Mouse (Mus musculus): Measurements from ENCODE around the gene Stxbp4. TPM values are rescaled to one million over a fixed set of nuclear protein-coding genes. Genes with fewer than 3 reads are reported as not detected.

Gene Stxbp4
- polyA plus RNA-seq, 1 experiment from 2014 or later, result 1.9 TPM

DNA sequence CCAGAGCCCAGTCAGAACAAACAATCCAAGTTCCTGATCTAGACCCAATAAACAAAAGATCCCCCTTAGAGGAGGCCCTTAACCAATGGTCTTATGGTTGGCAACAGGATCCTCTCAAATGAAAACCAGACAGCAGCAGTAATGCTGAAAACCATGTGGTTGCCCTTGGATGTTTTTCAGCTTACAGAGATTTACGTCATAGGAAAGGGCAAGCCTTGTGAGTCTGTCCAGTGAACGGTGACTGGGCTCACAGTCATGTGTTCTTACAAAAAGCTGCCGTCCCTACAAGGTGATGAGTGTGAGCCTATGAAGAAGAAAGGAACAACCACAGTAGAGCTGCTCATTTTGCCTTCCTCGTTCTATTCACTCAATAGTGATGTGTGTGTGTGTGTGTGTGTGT is 22.8 kb upstream of the Stxbp4 start:
- TF ChIP-seq CTCF (IDR thresholded peaks at IDR 0.05; ENCODE audit: low read depth), result no peak
- no peak for TF ChIP-seq EP300 (IDR thresholded peaks at IDR 0.05; ENCODE audit: low read depth)
- H3K27me3 ChIP-seq (ENCODE audit: insufficient read depth, low read length), result no peaks in the 10 kb centered on the region
- no peak overlapping the region for H3K4me3 ChIP-seq (ENCODE audit: low read depth, low read length)
- H3K4me1 ChIP-seq (ENCODE audit: insufficient read depth), result peaks cover 30% of the 10 kb centered on the region
- ATAC-seq (no peak), DNase-seq (no peak)
- H3K4me2 ChIP-seq (ENCODE audit: low read depth, low read length), result no peak overlapping the region
- H3K9me3 ChIP-seq (ENCODE audit: low read length), result peaks cover 2% of the 10 kb centered on the region; the same call in 1 of the 2 replicates
- peaks cover 40% of the 10 kb centered on the region for H3K36me3 ChIP-seq (replicated peaks; ENCODE audit: insufficient read depth, low read length)
- 85% methylated on average over 4 of the region's 4 CpGs for WGBS (ENCODE audit: insufficient replicate concordance)
- no peak overlapping the region for H3K9ac ChIP-seq (replicated peaks)
- H3K27ac ChIP-seq (ENCODE audit: low read depth), result no peak overlapping the region

GRCm38 (mm10) chr11:90657527-90657926 is 19.6 kb upstream of the Stxbp4 start:
- DNase-seq (no peak), ATAC-seq (no peak)
- Histone ChIP-seq H3K27me3 (ENCODE audit: insufficient read depth, low read length) (no peaks in the 10 kb centered on the region), H3K36me3 (replicated peaks; ENCODE audit: insufficient read depth, low read length) (peaks cover 53% of the 10 kb centered on the region), H3K4me3 (ENCODE audit: low read depth, low read length) (no peak overlapping the region), H3K9ac (replicated peaks) (no peak overlapping the region), H3K27ac (ENCODE audit: low read depth) (no peak overlapping the region), H3K4me1 (ENCODE audit: insufficient read depth) (peaks cover 2% of the 10 kb centered on the region; the same call in 1 of the 2 replicates), H3K4me2 (ENCODE audit: low read depth, low read length) (no peak overlapping the region), H3K9me3 (ENCODE audit: low read length) (peaks cover 3% of the 10 kb centered on the region; the same call in 1 of the 2 replicates)
- TF ChIP-seq EP300 (IDR thresholded peaks at IDR 0.05; ENCODE audit: low read depth) (no peak), CTCF (IDR thresholded peaks at IDR 0.05; ENCODE audit: low read depth) (no peak)
- WGBS (ENCODE audit: insufficient replicate concordance), result 84% methylated on average over 12 of the region's 12 CpGs

GRCm38 (mm10) chr11:90652603-90653002 is 14.7 kb upstream of the Stxbp4 start:
- no peak for ATAC-seq
- Histone ChIP-seq H3K9ac (replicated peaks) (no peak overlapping the region), H3K9me3 (ENCODE audit: low read length) (peaks cover 3% of the 10 kb centered on the region; the same call in 1 of the 2 replicates), H3K4me3 (ENCODE audit: low read depth, low read length) (no peak overlapping the region), H3K27ac (ENCODE audit: low read depth) (no peak overlapping the region), H3K36me3 (replicated peaks; ENCODE audit: insufficient read depth, low read length) (peaks cover 68% of the 10 kb centered on the region), H3K4me1 (ENCODE audit: insufficient read depth) (no peaks in the 10 kb centered on the region), H3K4me2 (ENCODE audit: low read depth, low read length) (no peak overlapping the region), H3K27me3 (ENCODE audit: insufficient read depth, low read length) (no peaks in the 10 kb centered on the region)
- 90% methylated on average over 4 of the region's 4 CpGs for WGBS (ENCODE audit: insufficient replicate concordance)
- no peak for TF ChIP-seq EP300 (IDR thresholded peaks at IDR 0.05; ENCODE audit: low read depth)
- DNase-seq, result no peak

DNA sequence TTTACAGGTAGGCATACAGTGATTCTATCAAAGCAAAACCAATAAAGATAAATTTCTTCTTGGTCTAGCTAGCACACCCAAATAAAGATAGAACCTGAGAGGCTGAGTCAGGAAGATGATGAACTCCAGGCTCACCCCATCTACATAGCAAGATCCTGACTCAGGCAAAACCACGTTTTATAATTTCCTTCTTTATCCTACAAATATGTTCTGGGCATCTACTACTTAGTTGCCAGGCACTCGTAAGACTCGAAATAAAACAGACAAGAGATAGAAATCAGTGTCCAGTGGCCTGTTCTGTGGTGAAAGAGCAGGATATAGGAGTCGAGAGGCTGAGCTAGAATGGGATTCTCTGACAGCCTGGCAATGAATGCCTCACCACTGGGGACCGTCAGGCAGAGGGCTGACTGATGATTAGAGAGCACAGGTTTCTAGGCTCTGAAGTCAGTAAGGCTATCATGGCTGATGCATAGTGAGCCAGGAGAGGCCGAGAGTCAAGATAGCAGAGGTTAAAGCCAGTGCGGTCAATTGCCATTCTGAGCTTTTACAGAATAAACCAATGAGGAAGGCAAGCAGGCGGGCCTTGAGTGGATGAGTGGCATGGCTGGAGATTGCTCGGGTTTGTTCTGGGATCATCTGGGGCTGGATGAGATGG is 12.5 kb upstream of the Stxbp4 start:
- no peak overlapping the region for H3K27ac ChIP-seq (ENCODE audit: low read depth)
- H3K4me3 ChIP-seq (ENCODE audit: low read depth, low read length), result no peak overlapping the region
- peaks cover 69% of the 10 kb centered on the region for H3K36me3 ChIP-seq (replicated peaks; ENCODE audit: insufficient read depth, low read length)
- 79% methylated on average over 9 of the region's 9 CpGs for WGBS (ENCODE audit: insufficient replicate concordance)
- ATAC-seq (no peak), DNase-seq (no peak)
- TF ChIP-seq EP300 (IDR thresholded peaks at IDR 0.05; ENCODE audit: low read depth) (no peak), CTCF (IDR thresholded peaks at IDR 0.05; ENCODE audit: low read depth) (no peak)
- H3K9ac ChIP-seq (replicated peaks), result no peak overlapping the region
- H3K9me3 ChIP-seq (ENCODE audit: low read length), result no peaks in the 10 kb centered on the region
- H3K4me2 ChIP-seq (ENCODE audit: low read depth, low read length), result no peak overlapping the region
- no peaks in the 10 kb centered on the region for H3K27me3 ChIP-seq (ENCODE audit: insufficient read depth, low read length)
- H3K4me1 ChIP-seq (ENCODE audit: insufficient read depth), result no peaks in the 10 kb centered on the region

DNA sequence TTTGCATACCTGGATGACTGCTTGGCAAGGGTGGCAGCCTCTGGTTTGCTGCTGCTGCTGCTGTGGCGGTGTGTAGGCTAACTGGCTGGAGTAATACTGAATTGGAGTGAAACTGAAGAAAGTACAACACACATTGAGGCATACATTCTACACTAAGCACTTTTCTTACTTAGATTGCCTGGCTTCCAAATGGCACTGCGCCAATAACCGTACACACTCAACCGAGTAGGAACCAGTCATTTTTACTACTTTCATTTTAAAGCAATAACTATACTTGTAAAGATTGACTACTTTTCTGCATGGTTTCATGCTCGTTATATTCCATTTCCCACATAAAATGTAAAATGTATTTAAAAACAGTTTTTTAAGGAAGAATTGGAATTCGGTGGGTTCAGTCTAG is 11.9 kb upstream of the Stxbp4 start:
- H3K9ac ChIP-seq (replicated peaks), result no peak overlapping the region

GRCm38 (mm10) chr11:90638312-90638830 is 487 bp upstream of the Stxbp4 start:
- no peaks in the 10 kb centered on the region for H3K27me3 ChIP-seq (ENCODE audit: insufficient read depth, low read length)
- peak overlapping the region; percentile 99 for H3K9ac ChIP-seq (replicated peaks)
- H3K27ac ChIP-seq (ENCODE audit: low read depth), result peak overlapping the region; percentile 94
- H3K4me1 ChIP-seq (ENCODE audit: insufficient read depth), result peaks cover 14% of the 10 kb centered on the region
- H3K9me3 ChIP-seq (ENCODE audit: low read length), result no peaks in the 10 kb centered on the region
- no peaks in the 10 kb centered on the region; the same call in 1 of the 2 replicates for H3K36me3 ChIP-seq (replicated peaks; ENCODE audit: insufficient read depth, low read length)
- peak overlapping the region; percentile 100 for H3K4me3 ChIP-seq (ENCODE audit: low read depth, low read length)
- ATAC-seq (peak; percentile 64), DNase-seq (peak; percentile 73)
- TF ChIP-seq EP300 (IDR thresholded peaks at IDR 0.05; ENCODE audit: low read depth) (no peak), CTCF (IDR thresholded peaks at IDR 0.05; ENCODE audit: low read depth) (no peak)
- H3K4me2 ChIP-seq (ENCODE audit: low read depth, low read length), result peak overlapping the region; percentile 89
- 3% methylated on average over 50 of the region's 54 CpGs for WGBS (ENCODE audit: insufficient replicate concordance)

More for the DNA sequence above, 11.9 kb upstream of the Stxbp4 start:
- H3K4me1 ChIP-seq (ENCODE audit: insufficient read depth), result no peaks in the 10 kb centered on the region
- no peaks in the 10 kb centered on the region for H3K27me3 ChIP-seq (ENCODE audit: insufficient read depth, low read length)
- no peaks in the 10 kb centered on the region for H3K9me3 ChIP-seq (ENCODE audit: low read length)
- no peak overlapping the region for H3K4me2 ChIP-seq (ENCODE audit: low read depth, low read length)
- DNase-seq, result no peak
- H3K27ac ChIP-seq (ENCODE audit: low read depth), result no peak overlapping the region
- no peak for ATAC-seq
- H3K4me3 ChIP-seq (ENCODE audit: low read depth, low read length), result no peak overlapping the region
- TF ChIP-seq EP300 (IDR thresholded peaks at IDR 0.05; ENCODE audit: low read depth) (no peak), CTCF (IDR thresholded peaks at IDR 0.05; ENCODE audit: low read depth) (no peak)
- peaks cover 71% of the 10 kb centered on the region for H3K36me3 ChIP-seq (replicated peaks; ENCODE audit: insufficient read depth, low read length)
- WGBS (ENCODE audit: insufficient replicate concordance), result 83% methylated on average over 6 of the region's 6 CpGs

Data from liver, postnatal 0 days (tissue).